Mouse (Mus musculus) neural tube, embryonic 14.5 days (tissue): Measurements from ENCODE around the gene Cd300lg. TPM values are rescaled to one million over a fixed set of nuclear protein-coding genes. Genes with fewer than 3 reads are reported as not detected.

ENCODE experiments used
- ATAC-seq: fragments of 200-750 bp; cut with Nextera tagmentation; 2 replicates; pipeline ENCODE4 v1.8.0; 2017; ENCODE audit warnings: low read depth, mild to moderate bottlenecking, moderate TSS enrichment, moderate library complexity
- H3K27ac ChIP-seq: fragments of 300-500 bp; sonication (generic); 2 replicates; pipeline ENCODE4 v1.5.1; 2014; ENCODE audit warnings: low read depth, mild to moderate bottlenecking, control low read depth, low read length, moderate library complexity, mixed read lengths
- H3K27me3 ChIP-seq: fragments of 300-500 bp; sonication (generic); 2 replicates; pipeline ENCODE4 v1.6.1; 2014; ENCODE audit warnings: low read length; ENCODE audit not compliant: control insufficient read depth, insufficient read depth
- H3K36me3 ChIP-seq: fragments of 300-500 bp; sonication (generic); 2 replicates; pipeline ENCODE4 v1.6.1; 2014; ENCODE audit warnings: low read length, mixed read lengths; ENCODE audit not compliant: control insufficient read depth, insufficient read depth
- H3K4me1 ChIP-seq: fragments of 300-500 bp; sonication (generic); 2 replicates; pipeline ENCODE4 v1.6.1; 2014; ENCODE audit warnings: low read length; ENCODE audit not compliant: control insufficient read depth, insufficient read depth
- H3K4me2 ChIP-seq: fragments of 300-500 bp; sonication (generic); 2 replicates; pipeline ENCODE4 v1.6.1; 2014; ENCODE audit warnings: mild to moderate bottlenecking, low read depth, low read length, control low read depth
- H3K4me3 ChIP-seq: fragments of 300-500 bp; sonication (generic); 2 replicates; pipeline ENCODE4 v1.5.1; 2014; ENCODE audit warnings: low read depth, low read length, control low read depth, mixed read lengths
- H3K9ac ChIP-seq: fragments of 300-500 bp; sonication (generic); replicated peaks from 2 replicates; pipeline ENCODE4 v1.6.1; 2014; ENCODE audit warnings: low read depth, mild to moderate bottlenecking, control low read depth, low read length, mixed read lengths
- H3K9me3 ChIP-seq: fragments of 300-500 bp; sonication (generic); 2 replicates; pipeline ENCODE4 v1.6.1; 2016; ENCODE audit warnings: low read length; ENCODE audit not compliant: control insufficient read depth
- WGBS: fragments of 180-500 bp; shearing (Covaris S2); extraction: QIAGEN DNeasy Blood & Tissue Kit; methylation state at CpG from one replicate; pipeline ENCODE4 v1.1.7; 2014; 5-methylcytosine and 5-hydroxymethylcytosine counted together
- polyA plus RNA-seq: library from polyadenylated mRNA; unstranded; fragments of >200 nt; fragmentation: Nextera tagmentation; extraction: Ambion mirVana; gene quantifications from 2 replicates; pipeline ENCODE4 v1.2.1, GENCODE M21; 2014

Cd300lg gene
- polyA plus RNA-seq, 1 experiment from 2014 or later = 0.31 TPM

DNA sequence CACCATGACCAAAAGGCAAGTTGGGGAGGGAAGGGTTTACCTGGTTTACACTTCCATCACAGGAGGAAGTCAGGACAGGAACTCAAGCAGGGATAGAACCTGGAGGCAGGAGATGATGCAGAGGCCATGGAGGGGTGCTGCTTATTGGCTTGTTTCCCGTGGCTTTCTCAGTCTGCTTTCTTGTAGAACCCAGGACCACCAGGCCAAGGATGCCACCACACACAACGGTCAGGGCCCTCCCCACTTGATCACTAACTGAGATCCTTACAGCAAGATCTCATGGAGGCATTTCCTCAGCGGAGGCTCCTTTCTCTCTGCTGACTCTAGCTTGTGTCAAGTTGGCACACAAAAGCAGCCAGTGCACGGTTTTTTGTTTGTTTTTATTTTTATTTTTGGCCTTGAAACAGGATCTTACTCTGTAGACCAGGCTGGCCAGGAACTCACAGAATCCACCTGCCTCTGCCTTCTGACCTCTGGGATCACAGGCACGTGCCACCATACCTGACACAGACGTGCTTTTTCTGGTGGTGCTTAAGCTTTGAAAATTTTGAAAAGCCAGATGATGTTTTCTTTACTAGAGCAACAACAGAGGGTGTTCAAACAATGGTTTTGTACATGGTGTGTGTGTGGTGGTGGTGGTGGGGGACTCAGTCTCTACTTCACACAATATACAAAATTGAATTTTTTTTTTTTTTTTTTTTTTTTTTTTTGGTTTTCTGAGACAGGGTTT is 13.1 kb upstream of the Cd300lg start, which contains the start of gene Mpp3:
Gene Mpp3, minus strand, starts transcription at position 375 of the 730 bp plus-strand sequence.
- Histone ChIP-seq H3K9ac (peak within 1 kb of the TSS; percentile 82), H3K27ac (peak within 1 kb of the TSS; percentile 91), H3K4me3 (peak within 1 kb of the TSS; percentile 77), H3K36me3 (no peaks in the 10 kb centered on the region), H3K9me3 (no peaks in the 10 kb centered on the region), H3K4me1 (peaks cover 19% of the 10 kb centered on the region), H3K27me3 (no peaks in the 10 kb centered on the region), H3K4me2 (peak within 1 kb of the TSS; percentile 72)
- ATAC-seq = no peak
- 68% methylated on average over 6 of the region's 6 CpGs for WGBS

DNA sequence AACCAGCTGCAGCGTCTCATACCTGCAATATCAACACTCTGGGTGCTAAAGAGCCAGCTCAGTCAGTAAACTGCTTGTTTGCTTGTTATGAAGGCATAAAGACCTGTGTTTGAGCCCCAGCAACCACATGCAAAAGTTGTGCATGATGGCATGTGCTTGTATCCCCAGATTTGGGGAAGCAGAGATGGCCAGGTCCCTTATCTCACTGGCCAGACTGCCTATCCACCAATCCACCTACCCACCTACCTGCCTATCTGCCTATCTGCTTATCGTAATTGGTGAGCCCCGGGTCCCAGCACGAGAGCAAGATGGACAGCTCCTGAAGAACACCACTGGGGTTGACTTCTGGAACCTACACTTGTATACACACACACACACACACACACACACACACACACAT is 12.0 kb upstream of the Cd300lg start:
- H3K27me3 ChIP-seq = no peaks in the 10 kb centered on the region
- peaks cover 19% of the 10 kb centered on the region for H3K4me1 ChIP-seq
- H3K4me3 ChIP-seq = no peak overlapping the region
- H3K4me2 ChIP-seq = no peak overlapping the region
- no peaks in the 10 kb centered on the region for H3K9me3 ChIP-seq
- no peak overlapping the region for H3K27ac ChIP-seq
- ATAC-seq = no peak
- no peak overlapping the region for H3K9ac ChIP-seq
- no peaks in the 10 kb centered on the region for H3K36me3 ChIP-seq
- WGBS = 84% methylated on average over 4 of the region's 4 CpGs

DNA sequence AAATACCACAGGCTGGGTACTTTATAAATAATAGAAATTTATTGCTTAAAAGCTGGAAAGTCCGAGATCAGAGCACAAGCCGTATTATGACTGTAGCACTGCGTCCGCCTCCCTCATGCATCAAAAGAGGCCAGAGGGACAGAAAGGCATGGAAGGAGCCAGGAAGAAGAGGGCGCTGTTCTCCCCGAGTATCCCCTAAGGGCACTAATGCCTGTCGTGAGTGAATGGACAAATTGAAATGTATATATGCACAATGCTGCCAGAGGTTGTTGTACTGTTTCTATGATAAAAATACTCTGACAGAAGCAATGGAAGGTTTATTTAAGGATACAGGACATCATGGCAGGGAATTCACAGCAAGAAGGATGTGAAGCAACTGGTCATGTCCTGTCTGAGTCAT is 11.3 kb upstream of the Cd300lg start:
- Histone ChIP-seq H3K4me2 (no peak overlapping the region), H3K4me1 (peaks cover 18% of the 10 kb centered on the region), H3K36me3 (no peaks in the 10 kb centered on the region), H3K4me3 (no peak overlapping the region), H3K27ac (no peak overlapping the region), H3K27me3 (no peaks in the 10 kb centered on the region), H3K9ac (no peak overlapping the region), H3K9me3 (no peaks in the 10 kb centered on the region)
- WGBS = 18% methylated on average over 7 of the region's 7 CpGs
- no peak for ATAC-seq

DNA sequence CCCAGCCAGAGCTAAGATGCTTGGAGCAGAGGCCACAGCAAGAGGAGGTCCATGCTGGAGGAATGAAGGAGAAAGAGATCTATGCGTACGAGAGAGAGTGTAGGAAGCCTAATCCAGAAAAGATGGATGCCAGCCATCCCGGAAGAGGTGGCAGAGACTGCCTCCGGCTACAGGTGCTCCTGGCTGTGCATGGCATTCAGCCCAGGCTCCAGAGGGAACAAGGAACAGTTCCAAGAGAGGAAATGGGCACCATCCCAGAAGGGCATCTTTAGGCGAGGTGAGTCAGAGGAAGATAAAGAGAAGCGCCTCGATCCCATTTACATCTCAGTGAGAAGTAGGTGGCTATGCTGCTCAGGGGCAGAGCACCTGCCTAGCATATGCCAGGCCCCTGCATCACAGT is 10.2 kb upstream of the Cd300lg start:
- no peak overlapping the region for H3K4me2 ChIP-seq
- no peak overlapping the region for H3K4me3 ChIP-seq
- H3K9ac ChIP-seq = no peak overlapping the region
- no peaks in the 10 kb centered on the region for H3K36me3 ChIP-seq
- H3K27me3 ChIP-seq = no peaks in the 10 kb centered on the region
- H3K4me1 ChIP-seq = peaks cover 7% of the 10 kb centered on the region; the same call in 1 of the 2 replicates
- 83% methylated on average over 7 of the region's 7 CpGs for WGBS
- no peak overlapping the region for H3K27ac ChIP-seq
- no peak for ATAC-seq
- H3K9me3 ChIP-seq = no peaks in the 10 kb centered on the region

DNA sequence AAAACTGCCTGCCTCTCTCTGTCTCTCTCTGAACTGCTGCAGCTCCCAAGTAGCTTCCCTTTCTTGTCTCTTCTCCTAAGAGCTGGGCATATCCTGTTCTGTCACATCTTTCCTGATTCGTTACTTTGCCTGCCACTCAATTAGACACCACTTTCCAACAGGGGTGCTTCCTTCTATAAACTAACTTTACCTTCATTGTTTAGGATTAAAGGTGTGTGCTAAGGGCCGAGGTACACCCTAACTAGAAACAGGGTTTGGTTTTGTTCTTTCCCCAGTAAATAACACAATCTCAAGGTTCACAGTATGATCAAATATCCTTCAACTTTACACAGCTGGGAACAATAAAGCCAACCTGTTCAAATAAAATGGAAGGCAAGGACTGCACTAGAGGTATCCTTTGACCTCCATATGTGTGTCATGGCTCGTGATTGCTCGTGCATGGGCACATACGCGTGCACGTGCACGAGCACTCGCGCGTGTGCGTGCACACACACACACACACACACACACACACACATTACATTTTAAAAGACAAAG is 8.2 kb upstream of the Cd300lg start:
- Histone ChIP-seq H3K9ac (no peak overlapping the region), H3K9me3 (no peaks in the 10 kb centered on the region), H3K27me3 (no peaks in the 10 kb centered on the region), H3K4me1 (no peaks in the 10 kb centered on the region), H3K4me3 (no peak overlapping the region), H3K27ac (no peak overlapping the region), H3K4me2 (no peak overlapping the region), H3K36me3 (no peaks in the 10 kb centered on the region)
- WGBS = 93% methylated on average over 12 of the region's 12 CpGs
- ATAC-seq = no peak

DNA sequence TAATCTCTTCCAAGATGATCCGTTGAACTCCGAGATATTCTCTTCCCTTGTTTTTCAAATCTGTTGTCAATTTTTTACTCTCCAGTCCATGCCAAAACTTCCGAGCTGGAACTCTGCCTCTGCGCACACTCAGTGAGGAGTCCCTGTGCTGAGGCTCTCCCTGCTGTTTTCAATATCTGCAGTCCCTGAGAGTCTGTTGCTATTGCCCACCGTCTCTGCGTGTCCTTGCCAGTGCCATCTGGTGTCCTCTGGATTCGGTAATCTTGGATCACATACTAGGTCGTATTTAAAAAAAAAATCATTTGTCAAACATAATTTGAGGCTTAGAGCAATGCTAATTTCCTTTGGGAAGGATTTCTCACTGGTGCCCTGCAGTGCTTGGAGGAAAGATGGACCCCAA is 6.4 kb upstream of the Cd300lg start:
- H3K9me3 ChIP-seq = no peaks in the 10 kb centered on the region
- no peak overlapping the region for H3K4me2 ChIP-seq
- H3K36me3 ChIP-seq = no peaks in the 10 kb centered on the region
- no peaks in the 10 kb centered on the region for H3K27me3 ChIP-seq
- WGBS = 54% methylated on average over 8 of the region's 8 CpGs
- ATAC-seq = no peak
- H3K9ac ChIP-seq = no peak overlapping the region
- no peak overlapping the region for H3K4me3 ChIP-seq
- H3K27ac ChIP-seq = no peak overlapping the region
- no peaks in the 10 kb centered on the region for H3K4me1 ChIP-seq

DNA sequence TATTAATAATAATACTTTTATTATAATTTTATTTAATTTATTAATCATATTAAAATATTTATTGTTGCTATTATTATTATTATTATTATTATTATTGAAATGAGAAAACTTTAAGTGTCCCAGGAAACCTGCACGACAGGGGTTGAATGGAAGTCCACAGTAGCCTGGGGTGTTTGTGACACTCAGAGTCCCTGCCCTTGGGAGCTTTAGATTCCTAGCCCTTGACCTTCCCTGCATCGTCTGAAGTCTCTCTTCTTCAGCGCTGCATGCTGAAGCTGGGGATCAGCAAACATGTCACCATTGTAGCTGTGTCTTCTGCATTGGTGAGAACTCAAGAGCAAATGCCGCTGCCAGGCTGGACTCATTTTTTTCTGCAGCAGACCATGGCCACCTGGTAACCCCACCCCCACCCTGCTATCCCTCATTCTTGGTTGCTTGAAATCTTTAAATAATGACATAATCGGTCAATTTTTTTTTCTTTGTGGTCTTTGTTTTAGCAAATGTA is 5.8 kb upstream of the Cd300lg start:
- Histone ChIP-seq H3K4me1 (no peaks in the 10 kb centered on the region), H3K27ac (no peak overlapping the region), H3K4me3 (no peak overlapping the region), H3K9ac (no peak overlapping the region), H3K27me3 (no peaks in the 10 kb centered on the region), H3K4me2 (no peak overlapping the region), H3K9me3 (no peaks in the 10 kb centered on the region), H3K36me3 (no peaks in the 10 kb centered on the region)
- WGBS = 78% methylated on average over 5 of the region's 5 CpGs
- no peak for ATAC-seq

DNA sequence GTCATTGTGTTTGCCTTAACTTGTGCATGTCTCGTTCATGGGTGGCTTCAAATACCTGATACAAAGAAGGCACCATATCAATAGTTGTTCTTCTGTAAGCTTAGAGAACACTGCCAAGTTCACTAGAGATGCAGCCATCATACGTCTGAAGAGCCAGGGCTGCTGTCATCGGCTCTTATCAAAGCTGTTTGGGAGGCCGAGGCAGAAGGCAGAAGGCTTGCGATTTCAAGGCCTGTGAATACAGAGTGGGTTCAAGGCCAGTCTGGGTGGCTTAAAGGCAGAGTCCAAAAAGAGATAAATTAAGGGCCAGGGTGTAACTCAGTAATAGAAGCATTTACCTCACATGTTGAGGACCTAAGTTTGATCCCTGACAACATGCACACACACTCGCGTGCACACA is 5.0 kb upstream of the Cd300lg start:
- Histone ChIP-seq H3K9me3 (no peaks in the 10 kb centered on the region), H3K4me1 (no peaks in the 10 kb centered on the region), H3K4me3 (no peak overlapping the region), H3K27me3 (no peaks in the 10 kb centered on the region), H3K9ac (no peak overlapping the region), H3K27ac (no peak overlapping the region), H3K36me3 (no peaks in the 10 kb centered on the region), H3K4me2 (no peak overlapping the region)
- no peak for ATAC-seq
- 89% methylated on average over 7 of the region's 7 CpGs for WGBS

DNA sequence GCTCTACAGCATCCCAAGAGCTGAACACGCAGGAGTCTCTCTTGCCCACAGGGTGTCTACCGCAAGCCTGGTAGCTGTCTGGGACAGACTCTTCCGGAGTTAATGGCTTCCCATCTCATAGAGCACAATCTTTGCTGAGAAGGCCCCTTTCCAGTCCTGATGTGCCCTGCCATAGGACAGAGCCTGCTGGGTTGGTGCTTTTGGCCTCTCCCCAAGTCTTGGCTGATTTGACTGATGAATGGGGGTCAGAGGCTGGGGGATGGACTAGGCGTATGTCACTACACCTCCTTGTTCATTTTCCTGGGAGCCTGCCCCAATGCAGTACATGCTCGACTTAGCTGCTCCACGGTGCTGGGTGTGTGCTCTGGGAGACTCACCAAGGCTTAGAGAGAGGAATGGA is 3.5 kb upstream of the Cd300lg start:
- no peak overlapping the region for H3K27ac ChIP-seq
- H3K4me3 ChIP-seq = no peak overlapping the region
- no peak overlapping the region for H3K9ac ChIP-seq
- no peaks in the 10 kb centered on the region for H3K27me3 ChIP-seq
- no peaks in the 10 kb centered on the region for H3K36me3 ChIP-seq
- H3K4me1 ChIP-seq = no peaks in the 10 kb centered on the region
- no peak for ATAC-seq
- no peaks in the 10 kb centered on the region for H3K9me3 ChIP-seq
- 65% methylated on average over 6 of the region's 6 CpGs for WGBS
- H3K4me2 ChIP-seq = no peak overlapping the region
